ENCODE assay signal across 22 mouse cellular contexts in genomic region chr10:8693561-8693960, GRCm38 (mm10).
"Had no signal": no experiment of that assay in that cellular context is flagged by ENCODE, and none has a peak within 500 bp of the region (broad histone marks: within the 10 kb centered on the region; RNA-seq: fewer than 3 reads in every experiment).

No protein-coding gene starts in this region.

- H3K27me3 ChIP-seq: liver, embryonic 15.5 days; lung, embryonic 15.5 days; megakaryocyte, embryonic 14.5 days; midbrain, embryonic 13.5 days; midbrain, embryonic 15.5 days; neural tube, embryonic 13.5 days; neural tube, embryonic 15.5 days had no signal

- H3K9ac ChIP-seq: liver, embryonic 15.5 days; liver, postnatal 0 days; lung, embryonic 15.5 days; midbrain, embryonic 13.5 days; midbrain, embryonic 15.5 days; neural tube, embryonic 13.5 days; neural tube, embryonic 15.5 days had no signal

- H3K4me3 ChIP-seq: liver, embryonic 15.5 days; lung, embryonic 15.5 days; megakaryocyte, embryonic 14.5 days; midbrain, embryonic 13.5 days; midbrain, embryonic 15.5 days; myocyte; neural tube, embryonic 13.5 days; neural tube, embryonic 15.5 days had no signal

- H3K27ac ChIP-seq: liver, embryonic 15.5 days; lung, embryonic 15.5 days; macrophage; midbrain, embryonic 13.5 days; midbrain, embryonic 15.5 days; neural tube, embryonic 13.5 days; neural tube, embryonic 15.5 days had no signal

- H3K9me3 ChIP-seq: liver, embryonic 15.5 days; lung, embryonic 15.5 days; midbrain, embryonic 13.5 days; midbrain, embryonic 15.5 days; neural tube, embryonic 13.5 days; neural tube, embryonic 15.5 days had no signal

- H3K4me1 ChIP-seq: liver, embryonic 15.5 days; lung, embryonic 15.5 days; megakaryocyte, embryonic 14.5 days; midbrain, embryonic 13.5 days; midbrain, embryonic 15.5 days; neural tube, embryonic 13.5 days; neural tube, embryonic 15.5 days had no signal

- H3K36me3 ChIP-seq: liver, embryonic 15.5 days; lung, embryonic 15.5 days; midbrain, embryonic 13.5 days; midbrain, embryonic 15.5 days; neural tube, embryonic 13.5 days; neural tube, embryonic 15.5 days had no signal

- DNase-seq: liver, postnatal 0 days; lung, adult 2 months; lung, postnatal 14 days; lung, postnatal 36 days; right cerebral cortex, adult 18-20 months; right cerebral cortex, postnatal 25 days; right cerebral cortex, postnatal 4 days; spleen, adult 18-20 months; thymus, adult 18-20 months; thymus, postnatal 14 days; thymus, postnatal 36 days had no signal

- ATAC-seq: liver, postnatal 0 days; lung, postnatal 0 days; midbrain, embryonic 13.5 days; midbrain, embryonic 15.5 days had no signal

- H3K4me2 ChIP-seq: liver, embryonic 15.5 days; lung, embryonic 15.5 days; midbrain, embryonic 11.5 days; midbrain, embryonic 13.5 days; midbrain, embryonic 15.5 days; neural tube, embryonic 13.5 days; neural tube, embryonic 15.5 days had no signal
